Mouse (Mus musculus): ENCODE measurements around the gene Sh2d4b.

Sh2d4b gene

GRCm38 (mm10) chr14:40905813-40906212 is 12.7 kb upstream of the Sh2d4b start:
- peak in 1 of 2 experiments; percentile 43 for DNase-seq

- no peak for DNase-seq
These were observed 9.4 kb upstream of the Sh2d4b start for GRCm38 (mm10) chr14:40902307-40903055.

DNA sequence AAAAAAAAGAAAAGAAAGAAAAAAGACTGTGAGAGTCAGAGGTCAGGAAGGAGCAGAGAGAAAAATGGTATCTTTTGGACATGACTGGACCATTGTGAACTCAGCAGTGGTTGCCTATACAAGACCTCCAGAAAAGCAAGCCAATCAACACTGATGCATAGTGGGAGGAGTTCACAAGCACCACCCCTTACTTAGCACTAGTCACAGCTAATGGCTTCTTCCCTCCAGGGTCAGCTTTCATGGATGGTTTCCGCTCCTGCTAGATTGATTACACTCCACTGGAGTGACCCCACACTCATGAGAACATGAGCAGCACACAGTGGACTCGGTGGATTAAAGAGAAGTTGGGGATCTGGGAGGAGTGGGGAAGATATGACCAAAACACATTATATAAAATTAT is 7.2 kb upstream of the Sh2d4b start:
- DNase-seq, result no peak

- no peak for DNase-seq
These were observed 4.8 kb upstream of the Sh2d4b start for GRCm38 (mm10) chr14:40897916-40898315.

DNA sequence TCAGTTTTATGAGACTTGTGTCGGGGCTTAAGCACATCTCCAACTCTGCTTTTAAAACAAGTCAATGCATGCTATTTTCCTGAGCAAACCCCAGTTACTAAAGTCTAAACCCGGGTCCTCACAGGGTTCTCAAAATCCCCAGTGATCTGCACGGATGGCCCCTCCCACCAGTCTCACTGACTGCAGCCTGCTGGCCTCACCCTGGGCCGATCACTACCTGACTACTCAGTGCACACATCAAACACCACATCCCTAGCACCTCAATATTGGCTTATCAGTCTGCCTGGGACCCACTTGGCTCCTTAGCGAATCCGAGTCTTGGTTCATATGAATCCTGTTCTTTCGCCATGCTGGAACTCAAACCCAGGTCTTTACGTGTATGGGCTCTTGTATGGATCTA is 2.6 kb upstream of the Sh2d4b start:
- DNase-seq, result no peak

DNA sequence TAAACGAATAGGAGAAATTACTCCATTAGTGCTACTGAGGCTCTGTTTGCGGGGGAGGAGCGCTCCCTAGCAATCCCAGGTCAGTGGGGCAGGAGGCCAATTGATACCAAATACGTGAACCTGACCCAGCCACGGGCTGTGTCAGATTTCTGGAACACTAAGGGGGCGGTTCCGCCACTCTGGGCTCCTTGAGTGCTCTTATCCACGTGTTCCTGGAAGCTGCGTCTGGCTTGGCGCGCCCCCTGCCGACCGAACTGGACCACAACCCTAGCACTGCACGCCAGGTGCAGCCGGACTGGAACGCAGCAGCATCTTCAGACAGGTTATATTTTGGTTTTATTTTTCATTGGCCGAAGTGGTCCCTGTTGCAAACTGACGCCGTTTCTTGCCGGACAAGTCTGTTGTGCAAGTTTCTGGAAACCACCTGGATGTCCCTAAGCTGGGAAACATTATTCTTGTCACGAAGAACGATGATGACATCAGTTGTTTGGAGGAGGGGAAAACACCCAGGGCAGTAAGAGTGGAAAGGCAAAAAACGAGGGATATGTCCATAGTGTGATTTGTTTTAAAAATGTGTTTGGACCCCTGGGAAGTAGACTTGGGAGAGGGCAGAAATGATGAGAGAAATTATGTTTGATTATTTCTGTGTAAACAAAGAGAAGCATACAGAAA is 1.6 kb upstream of the Sh2d4b start:
- DNase-seq, result peak; percentile 61 to 84

- DNase-seq, result no peak
These were observed 818 bp upstream of the Sh2d4b start for GRCm38 (mm10) chr14:40893884-40894283.

DNA sequence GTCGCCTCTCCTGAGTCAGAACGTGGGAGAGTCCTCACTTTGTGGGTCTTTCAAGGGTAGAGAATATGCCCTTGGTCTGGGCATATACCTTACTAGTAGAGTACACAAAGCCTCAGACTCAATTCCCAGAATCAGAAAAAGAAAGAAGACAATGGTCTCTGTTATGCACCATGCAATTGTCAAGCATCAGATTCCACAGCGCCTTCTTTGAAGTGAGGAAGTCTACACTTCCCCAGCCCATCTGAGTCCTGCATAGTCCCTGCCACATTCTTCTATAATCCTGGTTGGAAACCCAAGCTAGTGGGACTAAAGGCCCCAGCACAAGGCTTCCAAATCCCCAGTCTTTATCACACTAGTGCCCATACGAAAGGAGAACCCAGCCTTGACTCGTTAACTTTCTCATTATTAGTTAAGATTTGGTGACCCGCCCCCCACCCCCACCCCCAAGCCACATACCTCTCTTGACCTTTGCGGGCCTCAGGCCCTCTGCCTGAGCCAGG is 690 bp downstream of the Sh2d4b start:
- no peak for DNase-seq

- no peak for DNase-seq
These were observed 1.6 kb downstream of the Sh2d4b start for GRCm38 (mm10) chr14:40891506-40891905.

- no peak for DNase-seq
These were observed 3.4 kb downstream of the Sh2d4b start for GRCm38 (mm10) chr14:40889704-40890103.

DNA sequence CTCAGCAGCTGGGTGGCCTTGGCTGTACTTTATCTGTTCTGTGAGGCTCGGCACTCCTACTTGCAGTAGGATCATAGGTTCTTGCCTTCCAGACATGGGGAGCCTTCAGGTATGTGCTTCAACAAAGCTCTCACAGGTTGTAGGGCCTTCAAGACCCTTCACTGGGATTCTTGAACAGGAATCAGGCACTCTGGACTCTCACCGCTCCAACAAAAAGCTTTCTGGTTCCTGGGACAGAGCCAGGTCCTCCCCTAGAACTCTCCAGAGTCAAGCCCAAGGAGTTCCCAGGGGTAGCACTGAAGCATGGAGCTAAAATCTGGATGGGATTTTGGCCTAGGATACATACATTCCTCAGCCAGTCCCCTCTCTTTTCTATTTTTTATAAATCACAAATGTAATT is 3.9 kb downstream of the Sh2d4b start:
- DNase-seq, result no peak

DNA sequence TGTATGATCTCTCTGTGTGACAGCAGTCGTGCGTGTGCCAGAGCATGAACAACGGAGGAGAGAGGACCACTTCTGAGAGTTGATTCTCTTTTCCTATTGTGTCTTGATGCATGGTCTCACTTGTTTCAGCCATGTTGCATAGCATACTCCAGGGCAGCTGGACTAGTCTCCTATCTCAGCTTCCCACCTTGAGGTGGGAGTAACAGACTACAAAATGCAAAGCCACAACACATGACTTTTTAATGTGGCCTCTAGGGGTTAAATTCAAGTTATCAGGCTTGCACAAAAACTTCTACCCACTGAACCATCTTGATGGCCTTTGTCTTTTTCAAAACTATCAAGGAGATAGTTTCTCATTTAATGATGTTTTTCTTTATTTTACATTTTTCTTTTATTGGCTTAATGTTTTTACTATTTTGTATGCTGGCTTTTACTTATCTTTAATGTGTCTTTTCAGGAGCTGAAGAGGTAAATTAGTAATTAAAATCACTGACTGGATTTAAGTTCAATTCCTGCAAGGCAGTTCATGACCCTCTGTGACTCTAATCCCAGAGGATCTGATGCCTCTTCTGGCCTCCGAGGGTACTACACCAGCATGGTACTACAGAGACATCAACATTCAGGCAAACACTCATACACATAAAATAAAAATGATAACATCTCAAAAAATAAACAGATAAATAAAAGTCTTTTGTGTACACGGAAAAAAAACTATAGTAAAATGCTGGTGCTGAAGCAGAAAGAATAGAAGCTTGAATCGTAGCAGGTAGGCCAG is 6.5 kb downstream of the Sh2d4b start:
- DNase-seq, result peak in 1 of 2 experiments; percentile 39

- DNase-seq, result no peak
These were observed 7.3 kb downstream of the Sh2d4b start for GRCm38 (mm10) chr14:40885752-40886151.

GRCm38 (mm10) chr14:40885225-40885624 is 7.8 kb downstream of the Sh2d4b start:
- no peak for DNase-seq

GRCm38 (mm10) chr14:40874565-40874964 is 18.5 kb downstream of the Sh2d4b start:
- DNase-seq, result no peak

- DNase-seq, result no peak
These were observed 19.1 kb downstream of the Sh2d4b start for GRCm38 (mm10) chr14:40873961-40874360.

GRCm38 (mm10) chr14:40870598-40870997 is 22.5 kb downstream of the Sh2d4b start:
- DNase-seq, result no peak

GRCm38 (mm10) chr14:40864811-40865514 is 28.1 kb downstream of the Sh2d4b start:
- no peak for DNase-seq

- DNase-seq, result no peak
These were observed 29.4 kb downstream of the Sh2d4b start for GRCm38 (mm10) chr14:40863659-40864058.

- peak in 1 of 2 experiments; percentile 6 for DNase-seq
These were observed 30.0 kb downstream of the Sh2d4b start for GRCm38 (mm10) chr14:40863022-40863421.

DNA sequence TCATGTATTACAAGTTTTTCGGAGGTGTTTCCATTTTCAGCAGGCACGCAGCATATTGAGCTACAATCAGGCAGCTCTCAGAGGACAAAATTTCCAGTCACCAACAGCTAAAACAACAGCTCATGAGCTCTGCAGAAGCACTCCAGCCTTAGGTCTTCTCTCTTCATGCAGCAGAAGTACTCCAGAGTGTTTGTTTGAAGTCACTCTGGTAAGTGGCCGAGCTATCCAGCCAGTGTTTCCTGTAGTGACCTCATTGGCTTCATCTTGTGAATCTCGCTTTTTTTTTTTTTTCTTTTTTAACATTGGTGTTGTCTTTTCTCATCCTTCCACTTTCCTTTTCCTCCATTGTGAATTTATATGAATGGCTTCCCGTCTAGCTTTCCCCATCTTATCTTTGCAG is 40.1 kb downstream of the Sh2d4b start:
- DNase-seq, result no peak

DNA sequence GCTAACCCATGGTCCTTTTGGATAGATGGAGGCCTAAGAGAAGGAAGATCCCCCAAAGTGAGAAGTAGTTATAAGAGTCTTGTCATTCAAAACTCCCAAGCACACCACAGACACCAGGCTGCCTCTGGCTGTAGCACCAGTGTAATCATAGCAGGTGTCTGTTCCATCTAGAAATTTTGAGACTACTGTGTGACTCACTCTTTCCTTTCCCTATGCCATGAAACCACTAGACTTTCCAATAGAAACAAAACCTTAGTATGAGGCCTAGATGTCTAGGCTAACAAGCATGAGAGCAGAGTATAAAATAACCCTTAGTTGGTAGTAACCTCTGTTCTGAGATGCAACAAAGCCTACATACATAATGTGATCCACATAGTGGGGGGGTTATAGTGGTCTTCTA is 55.7 kb downstream of the Sh2d4b start:
- DNase-seq, result no peak

GRCm38 (mm10) chr14:40830505-40830904 is 62.6 kb downstream of the Sh2d4b start:
- no peak for DNase-seq
